Mouse (Mus musculus): ENCODE measurements around the gene Ints5. TPM values are rescaled to one million over a fixed set of nuclear protein-coding genes. Genes with fewer than 3 reads are reported as not detected.
"Not testable (repeated sequence)": the region's sequence is repeated elsewhere in the genome, so short reads cannot be mapped to it uniquely, and the experiment has no call there.

Gene Ints5
- polyA plus RNA-seq, 1 experiment from 2014 or later, result 29.3 TPM

- peak; percentile 28; the same call in 1 of the 2 replicates for ATAC-seq (ENCODE audit: insufficient number of reproducible peaks, insufficient read depth, low FRiP score, low read depth)
- H3K36me3 ChIP-seq (ENCODE audit: control insufficient read depth, insufficient read depth, low read length), result peaks cover 21% of the 10 kb centered on the region
- H3K27ac ChIP-seq (ENCODE audit: low read length), result peak overlapping the region; percentile 87
- peaks cover 20% of the 10 kb centered on the region for H3K4me1 ChIP-seq (ENCODE audit: control insufficient read depth, insufficient read depth, low read length)
- not testable (repeated sequence) for H3K9me3 ChIP-seq (ENCODE audit: control insufficient read depth, low read depth, low read length); H3K27me3 ChIP-seq (ENCODE audit: control insufficient read depth, insufficient read depth, low read length)
- peak overlapping the region; percentile 99; the same call in 1 of the 2 replicates for H3K4me3 ChIP-seq (ENCODE audit: low read depth, low read length)
- H3K9ac ChIP-seq (replicated peaks; ENCODE audit: low read depth, low read length), result peak overlapping the region; percentile 42; the same call in 1 of the 2 replicates
- H3K4me2 ChIP-seq (replicated peaks; ENCODE audit: low read depth, low read length), result peak overlapping the region; percentile 50
- 22% methylated on average over 21 of the region's 21 CpGs for whole genome bisulfite sequencing
Measured at GRCm38 (mm10) chr19:8897211-8897864, 4.5 kb downstream of the Ints5 start.

- Histone ChIP-seq H3K4me1 (ENCODE audit: control insufficient read depth, insufficient read depth, low read length) (peaks cover 20% of the 10 kb centered on the region), H3K9me3 (ENCODE audit: control insufficient read depth, low read depth, low read length) (no peaks in the 10 kb centered on the region), H3K4me2 (replicated peaks; ENCODE audit: low read depth, low read length) (peak within 1 kb of the TSS; percentile 87), H3K27me3 (ENCODE audit: control insufficient read depth, insufficient read depth, low read length) (no peaks in the 10 kb centered on the region), H3K4me3 (ENCODE audit: low read depth, low read length) (peak within 1 kb of the TSS; percentile 99), H3K36me3 (ENCODE audit: control insufficient read depth, insufficient read depth, low read length) (peaks cover 24% of the 10 kb centered on the region), H3K9ac (replicated peaks; ENCODE audit: low read depth, low read length) (peak within 1 kb of the TSS; percentile 95), H3K27ac (ENCODE audit: low read length) (peak within 1 kb of the TSS; percentile 87)
- under 1% methylated on average over 53 of the region's 53 CpGs for WGBS
- ATAC-seq (ENCODE audit: insufficient number of reproducible peaks, insufficient read depth, low FRiP score, low read depth), result peak; percentile 99
Measured at GRCm38 (mm10) chr19:8897865-8898495, 5.2 kb downstream of the Ints5 start, which contains the start of gene Ganab. TSS of gene Ganab (plus strand) at chr19:8898071.

- H3K36me3 ChIP-seq (ENCODE audit: control insufficient read depth, insufficient read depth, low read length), result peaks cover 30% of the 10 kb centered on the region
- WGBS, result 5% methylated on average over 13 of the region's 13 CpGs
- H3K4me1 ChIP-seq (ENCODE audit: control insufficient read depth, insufficient read depth, low read length), result peaks cover 20% of the 10 kb centered on the region
Measured at GRCm38 (mm10) chr19:8898576-8898975, 5.8 kb downstream of the Ints5 start.

GRCm38 (mm10) chr19:8899079-8899478 is 6.3 kb downstream of the Ints5 start:
- 41% methylated on average over 3 of the region's 3 CpGs for WGBS
- H3K36me3 ChIP-seq (ENCODE audit: control insufficient read depth, insufficient read depth, low read length), result peaks cover 33% of the 10 kb centered on the region
- H3K9me3 ChIP-seq (ENCODE audit: control insufficient read depth, low read depth, low read length), result no peaks in the 10 kb centered on the region
- no peak for ATAC-seq (ENCODE audit: insufficient number of reproducible peaks, insufficient read depth, low FRiP score, low read depth)
- peak overlapping the region; percentile 95 for H3K9ac ChIP-seq (replicated peaks; ENCODE audit: low read depth, low read length)
- H3K4me3 ChIP-seq (ENCODE audit: low read depth, low read length), result peak overlapping the region; percentile 99
- H3K4me1 ChIP-seq (ENCODE audit: control insufficient read depth, insufficient read depth, low read length), result peaks cover 15% of the 10 kb centered on the region
- H3K27me3 ChIP-seq (ENCODE audit: control insufficient read depth, insufficient read depth, low read length), result no peaks in the 10 kb centered on the region
- H3K27ac ChIP-seq (ENCODE audit: low read length), result 0 out of 2 replicates have a peak overlapping the region, but pooled peaks have one; percentile 87
- peak overlapping the region; percentile 87 for H3K4me2 ChIP-seq (replicated peaks; ENCODE audit: low read depth, low read length)

More at GRCm38 (mm10) chr19:8898576-8898975, 5.8 kb downstream of the Ints5 start:
- H3K9ac ChIP-seq (replicated peaks; ENCODE audit: low read depth, low read length), result peak overlapping the region; percentile 95
- H3K9me3 ChIP-seq (ENCODE audit: control insufficient read depth, low read depth, low read length), result no peaks in the 10 kb centered on the region
- ATAC-seq (ENCODE audit: insufficient number of reproducible peaks, insufficient read depth, low FRiP score, low read depth), result no peak
- no peaks in the 10 kb centered on the region for H3K27me3 ChIP-seq (ENCODE audit: control insufficient read depth, insufficient read depth, low read length)
- peak overlapping the region; percentile 87 for H3K4me2 ChIP-seq (replicated peaks; ENCODE audit: low read depth, low read length)
- peak overlapping the region; percentile 99 for H3K4me3 ChIP-seq (ENCODE audit: low read depth, low read length)
- H3K27ac ChIP-seq (ENCODE audit: low read length), result peak overlapping the region; percentile 87

- Histone ChIP-seq H3K27me3 (ENCODE audit: control insufficient read depth, insufficient read depth, low read length) (no peaks in the 10 kb centered on the region), H3K4me3 (ENCODE audit: low read depth, low read length) (no peak overlapping the region), H3K9ac (replicated peaks; ENCODE audit: low read depth, low read length) (no peak overlapping the region), H3K9me3 (ENCODE audit: control insufficient read depth, low read depth, low read length) (no peaks in the 10 kb centered on the region), H3K36me3 (ENCODE audit: control insufficient read depth, insufficient read depth, low read length) (peaks cover 52% of the 10 kb centered on the region), H3K4me2 (replicated peaks; ENCODE audit: low read depth, low read length) (no peak overlapping the region), H3K27ac (ENCODE audit: low read length) (no peak overlapping the region), H3K4me1 (ENCODE audit: control insufficient read depth, insufficient read depth, low read length) (peaks cover 9% of the 10 kb centered on the region)
- 92% methylated on average over 5 of the region's 5 CpGs for WGBS
- ATAC-seq (ENCODE audit: insufficient number of reproducible peaks, insufficient read depth, low FRiP score, low read depth), result no peak
Measured at GRCm38 (mm10) chr19:8903412-8903811, 10.6 kb downstream of the Ints5 start.

GRCm38 (mm10) chr19:8908531-8908930 is 15.7 kb downstream of the Ints5 start:
- Histone ChIP-seq H3K4me3 (ENCODE audit: low read depth, low read length) (no peak overlapping the region), H3K4me1 (ENCODE audit: control insufficient read depth, insufficient read depth, low read length) (no peaks in the 10 kb centered on the region), H3K27me3 (ENCODE audit: control insufficient read depth, insufficient read depth, low read length) (no peaks in the 10 kb centered on the region), H3K27ac (ENCODE audit: low read length) (no peak overlapping the region), H3K9ac (replicated peaks; ENCODE audit: low read depth, low read length) (no peak overlapping the region), H3K9me3 (ENCODE audit: control insufficient read depth, low read depth, low read length) (no peaks in the 10 kb centered on the region), H3K4me2 (replicated peaks; ENCODE audit: low read depth, low read length) (no peak overlapping the region), H3K36me3 (ENCODE audit: control insufficient read depth, insufficient read depth, low read length) (peaks cover 93% of the 10 kb centered on the region)
- no peak for ATAC-seq (ENCODE audit: insufficient number of reproducible peaks, insufficient read depth, low FRiP score, low read depth)
- WGBS, result 89% methylated on average over 6 of the region's 6 CpGs

GRCm38 (mm10) chr19:8911810-8912209 is 19.0 kb downstream of the Ints5 start:
- 88% methylated on average over 5 of the region's 5 CpGs for WGBS
- H3K4me3 ChIP-seq (ENCODE audit: low read depth, low read length), result no peak overlapping the region
- no peak overlapping the region for H3K9ac ChIP-seq (replicated peaks; ENCODE audit: low read depth, low read length)
- H3K27me3 ChIP-seq (ENCODE audit: control insufficient read depth, insufficient read depth, low read length), result no peaks in the 10 kb centered on the region
- H3K4me2 ChIP-seq (replicated peaks; ENCODE audit: low read depth, low read length), result no peak overlapping the region
- ATAC-seq (ENCODE audit: insufficient number of reproducible peaks, insufficient read depth, low FRiP score, low read depth), result no peak
- H3K36me3 ChIP-seq (ENCODE audit: control insufficient read depth, insufficient read depth, low read length), result peaks cover 99% of the 10 kb centered on the region
- no peak overlapping the region for H3K27ac ChIP-seq (ENCODE audit: low read length)
- H3K9me3 ChIP-seq (ENCODE audit: control insufficient read depth, low read depth, low read length), result no peaks in the 10 kb centered on the region
- no peaks in the 10 kb centered on the region for H3K4me1 ChIP-seq (ENCODE audit: control insufficient read depth, insufficient read depth, low read length)

- 93% methylated on average over 3 of the region's 3 CpGs for WGBS
- H3K27me3 ChIP-seq (ENCODE audit: control insufficient read depth, insufficient read depth, low read length), result no peaks in the 10 kb centered on the region
- H3K4me2 ChIP-seq (replicated peaks; ENCODE audit: low read depth, low read length), result no peak overlapping the region
Measured at GRCm38 (mm10) chr19:8914212-8914611, 21.4 kb downstream of the Ints5 start.

More at GRCm38 (mm10) chr19:8914212-8914611, 21.4 kb downstream of the Ints5 start:
- peaks cover 78% of the 10 kb centered on the region for H3K36me3 ChIP-seq (ENCODE audit: control insufficient read depth, insufficient read depth, low read length)
- H3K4me3 ChIP-seq (ENCODE audit: low read depth, low read length), result no peak overlapping the region
- no peak overlapping the region for H3K27ac ChIP-seq (ENCODE audit: low read length)
- H3K9me3 ChIP-seq (ENCODE audit: control insufficient read depth, low read depth, low read length), result no peaks in the 10 kb centered on the region
- H3K4me1 ChIP-seq (ENCODE audit: control insufficient read depth, insufficient read depth, low read length), result no peaks in the 10 kb centered on the region
- H3K9ac ChIP-seq (replicated peaks; ENCODE audit: low read depth, low read length), result no peak overlapping the region
- ATAC-seq (ENCODE audit: insufficient number of reproducible peaks, insufficient read depth, low FRiP score, low read depth), result no peak
